ENCODE assay signal across 9 mouse cellular contexts in genomic region chr3:27765929-27766328, GRCm38 (mm10). TPM values are rescaled to one million over a fixed set of nuclear protein-coding genes. Genes with fewer than 3 reads are reported as not detected.
DNase-seq lines count a peak whose midpoint lies in the region; ATAC-seq and TF ChIP-seq lines count a peak whose summit lies in the region.
"Had no signal": no experiment of that assay in that cellular context is flagged by ENCODE, and none has a peak within 500 bp of the region (broad histone marks: within the 10 kb centered on the region; RNA-seq: fewer than 3 reads in every experiment).

No protein-coding gene starts in this region.

- DNase-seq in limb, embryonic 10.5 days (ENCODE audit: low spot score): no peak
- DNase-seq in heart, adult 8-10 months (ENCODE audit: low spot score): peak; percentile 67
- DNase-seq in cerebellum, postnatal 14 days: no peak
- DNase-seq in layer of hippocampus, postnatal 36 days: no peak
- no peak for DNase-seq in testis, postnatal 14 days (ENCODE audit: low spot score)
- DNase-seq: liver, embryonic 13.5 days had no signal

- no peak overlapping the region for H3K4me2 ChIP-seq in limb, embryonic 13.5 days (replicated peaks)
- no peak overlapping the region for H3K4me2 ChIP-seq in lung, embryonic 16.5 days (ENCODE audit: low read depth, low read length)
- H3K4me2 ChIP-seq: liver, embryonic 13.5 days had no signal

- no peak overlapping the region for H3K9ac ChIP-seq in limb, embryonic 13.5 days
- H3K9ac ChIP-seq in lung, embryonic 16.5 days (ENCODE audit: low read length): no peak overlapping the region
- H3K9ac ChIP-seq: liver, embryonic 13.5 days had no signal

- H3K9me3 ChIP-seq in limb, embryonic 13.5 days: no peaks in the 10 kb centered on the region
- no peaks in the 10 kb centered on the region for H3K9me3 ChIP-seq in limb, embryonic 10.5 days (replicated peaks)
- H3K9me3 ChIP-seq in lung, embryonic 16.5 days (ENCODE audit: control insufficient read depth, low read length): no peaks in the 10 kb centered on the region
- H3K9me3 ChIP-seq: liver, embryonic 13.5 days had no signal

- H3K27me3 ChIP-seq in limb, embryonic 13.5 days: no peaks in the 10 kb centered on the region
- no peaks in the 10 kb centered on the region for H3K27me3 ChIP-seq in limb, embryonic 10.5 days (ENCODE audit: low read depth, poor library complexity, severe bottlenecking)
- H3K27me3 ChIP-seq in lung, embryonic 16.5 days (ENCODE audit: control insufficient read depth, insufficient read depth, low read depth, low read length): no peaks in the 10 kb centered on the region
- H3K27me3 ChIP-seq: liver, embryonic 13.5 days had no signal

- no peak for ATAC-seq in limb, embryonic 13.5 days (ENCODE audit: low FRiP score, low read depth)
- ATAC-seq in lung, embryonic 16.5 days (ENCODE audit: low read depth): peak; percentile 91

- H3K4me1 ChIP-seq in limb, embryonic 13.5 days: peaks cover 17% of the 10 kb centered on the region
- no peaks in the 10 kb centered on the region for H3K4me1 ChIP-seq in limb, embryonic 10.5 days
- peaks cover 12% of the 10 kb centered on the region for H3K4me1 ChIP-seq in bone marrow macrophage, adult 2 months (ENCODE audit: control insufficient read depth, insufficient read depth, low read length)
- peaks cover 18% of the 10 kb centered on the region for H3K4me1 ChIP-seq in lung, embryonic 16.5 days (replicated peaks; ENCODE audit: control insufficient read depth, insufficient read depth, low read length)

- H3K27ac ChIP-seq in limb, embryonic 13.5 days: peak overlapping the region; percentile 6; the same call in 1 of the 2 replicates
- H3K27ac ChIP-seq in limb, embryonic 10.5 days: no peak overlapping the region
- peak overlapping the region; percentile 89 for H3K27ac ChIP-seq in bone marrow macrophage, adult 2 months (ENCODE audit: insufficient read depth, low read depth, low read length)
- peak overlapping the region; percentile 84 for H3K27ac ChIP-seq in lung, embryonic 16.5 days (ENCODE audit: low read length)
- H3K27ac ChIP-seq: liver, embryonic 13.5 days had no signal

- TF ChIP-seq CTCF in bone marrow macrophage, adult 2 months (IDR thresholded peaks at IDR 0.05; ENCODE audit: low read depth, low read length): no peak

- H3K36me3 ChIP-seq in limb, embryonic 13.5 days: no peaks in the 10 kb centered on the region
- no peaks in the 10 kb centered on the region for H3K36me3 ChIP-seq in limb, embryonic 10.5 days
- no peaks in the 10 kb centered on the region for H3K36me3 ChIP-seq in lung, embryonic 16.5 days (ENCODE audit: control insufficient read depth, insufficient read depth, low read length)
- H3K36me3 ChIP-seq: liver, embryonic 13.5 days had no signal

- TF ChIP-seq POLR2A in bone marrow macrophage, adult 2 months (IDR thresholded peaks at IDR 0.05; ENCODE audit: borderline replicate concordance, low read depth, low read length): no peak

- no peak overlapping the region for H3K4me3 ChIP-seq in limb, embryonic 13.5 days
- H3K4me3 ChIP-seq in limb, embryonic 10.5 days: no peak overlapping the region
- no peak overlapping the region for H3K4me3 ChIP-seq in bone marrow macrophage, adult 2 months (ENCODE audit: insufficient read depth, low read length)
- H3K4me3 ChIP-seq in lung, embryonic 16.5 days (ENCODE audit: low read length): no peak overlapping the region
- H3K4me3 ChIP-seq: liver, embryonic 13.5 days had no signal

- 52% methylated on average over 7 of the region's 7 CpGs for WGBS in limb, embryonic 13.5 days
- 84% methylated on average over 7 of the region's 7 CpGs for WGBS in limb, embryonic 10.5 days
- 28% methylated on average over 7 of the region's 7 CpGs for WGBS in lung, embryonic 16.5 days

RNA-seq across cellular contexts. Expression of gene Fndc3b, which starts 54.8 kb away (rescaled TPM):
- 31.4 and 32.1 TPM in 2 replicates for polyA plus RNA-seq in limb, embryonic 13.5 days (2015; fragmentation: Nextera tagmentation; extraction: Ambion mirVana)
- polyA plus RNA-seq in limb, embryonic 10.5 days (2016; fragmentation: Nextera tagmentation; extraction: Ambion mirVana): 8.5 and 9.7 TPM in 2 replicates
- 30.8 and 33.8 TPM in 2 replicates for polyA plus RNA-seq in bone marrow macrophage, adult 2 months (2012; ENCODE audit: insufficient read depth, insufficient read length, missing spikeins)
- total RNA-seq in heart, adult 8-10 months (2022): 10 to 100 TPM; 41.8 to 50.5 (median 49.8) TPM
- 36.3 and 36.9 TPM in 2 replicates for polyA plus RNA-seq in lung, embryonic 16.5 days (2015; fragmentation: Nextera tagmentation; extraction: Ambion mirVana)
- 10 to 100 TPM; 21.0 to 22.9 TPM for total RNA-seq in layer of hippocampus, postnatal 36 days (2021)
